ENCODE assay signal across 12 mouse cellular contexts in genomic region chr11:76478676-76479655, GRCm38 (mm10).
DNase-seq lines count a peak whose midpoint lies in the region; ATAC-seq lines count a peak whose summit lies in the region.
"Had no signal": no experiment of that assay in that cellular context is flagged by ENCODE, and none has a peak within 500 bp of the region (broad histone marks: within the 10 kb centered on the region; RNA-seq: fewer than 3 reads in every experiment).

No protein-coding gene starts in this region.

- WGBS in limb, embryonic 15.5 days = 85% methylated on average over 13 of the region's 13 CpGs
- 86% methylated on average over 13 of the region's 13 CpGs for WGBS in limb, embryonic 10.5 days

- H3K36me3 ChIP-seq in limb, embryonic 15.5 days = peaks cover 57% of the 10 kb centered on the region
- peaks cover 84% of the 10 kb centered on the region for H3K36me3 ChIP-seq in limb, embryonic 10.5 days
- H3K36me3 ChIP-seq in megakaryocyte, embryonic 14.5 days (replicated peaks; ENCODE audit: low read length) = peaks cover 8% of the 10 kb centered on the region

- H3K9ac ChIP-seq in limb, embryonic 15.5 days = no peak overlapping the region
- H3K9ac ChIP-seq: forebrain, embryonic 15.5 days; lung, embryonic 14.5 days had no signal

- no peak for ATAC-seq in limb, embryonic 15.5 days (ENCODE audit: insufficient number of reproducible peaks, low FRiP score, low TSS enrichment, low read depth)
- ATAC-seq in granulocyte monocyte progenitor cell, adult 5-6 weeks (replicated peaks; ENCODE audit: poor library complexity, severe bottlenecking) = peak; percentile 43
- ATAC-seq: forebrain, embryonic 15.5 days had no signal

- H3K27ac ChIP-seq in limb, embryonic 15.5 days = peak overlapping the region; percentile 33
- H3K27ac ChIP-seq in limb, embryonic 10.5 days = no peak overlapping the region
- H3K27ac ChIP-seq: forebrain, embryonic 15.5 days had no signal

- H3K27me3 ChIP-seq in limb, embryonic 15.5 days = no peaks in the 10 kb centered on the region
- H3K27me3 ChIP-seq in limb, embryonic 10.5 days (ENCODE audit: low read depth, poor library complexity, severe bottlenecking) = no peaks in the 10 kb centered on the region
- no peaks in the 10 kb centered on the region for H3K27me3 ChIP-seq in megakaryocyte, embryonic 14.5 days (replicated peaks)
- H3K27me3 ChIP-seq: forebrain, embryonic 15.5 days had no signal

- H3K9me3 ChIP-seq in limb, embryonic 15.5 days = no peaks in the 10 kb centered on the region
- H3K9me3 ChIP-seq in limb, embryonic 10.5 days (replicated peaks) = no peaks in the 10 kb centered on the region
- no peaks in the 10 kb centered on the region for H3K9me3 ChIP-seq in megakaryocyte, embryonic 14.5 days
- H3K9me3 ChIP-seq: forebrain, embryonic 15.5 days had no signal

- DNase-seq in limb, embryonic 10.5 days (ENCODE audit: low spot score) = no peak
- peak; percentile 41 for DNase-seq in CD4-positive, CD25-positive, alpha-beta regulatory T cell, adult 2 months (ENCODE audit: low read depth, low spot score)
- DNase-seq in ovary, adult 18-20 months (ENCODE audit: low spot score) = no peak
- DNase-seq in cerebellum, adult 9-10 months = no peak
- DNase-seq in layer of hippocampus, adult 8-10 months (ENCODE audit: low spot score in 2 of 2) = no peak
- DNase-seq: adrenal gland, adult 8-10 months; heart, postnatal 14 days; lung, embryonic 14.5 days had no signal

- H3K4me2 ChIP-seq in limb, embryonic 15.5 days = no peak overlapping the region
- H3K4me2 ChIP-seq: forebrain, embryonic 15.5 days; lung, embryonic 14.5 days had no signal

- H3K4me3 ChIP-seq in limb, embryonic 15.5 days = no peak overlapping the region
- no peak overlapping the region for H3K4me3 ChIP-seq in limb, embryonic 10.5 days
- H3K4me3 ChIP-seq in megakaryocyte, embryonic 14.5 days (replicated peaks) = peak overlapping the region; percentile 75
- H3K4me3 ChIP-seq: forebrain, embryonic 15.5 days had no signal

- peaks cover 29% of the 10 kb centered on the region for H3K4me1 ChIP-seq in limb, embryonic 15.5 days
- H3K4me1 ChIP-seq in limb, embryonic 10.5 days = peaks cover 37% of the 10 kb centered on the region
- peaks cover 66% of the 10 kb centered on the region for H3K4me1 ChIP-seq in megakaryocyte, embryonic 14.5 days
